Mouse (Mus musculus) hematopoietic stem cell, adult 5-6 weeks (primary cell): ENCODE data around the gene Lekr1. TPM values are rescaled to one million over a fixed set of nuclear protein-coding genes. Genes with fewer than 3 reads are reported as not detected.

Experiments
- ATAC-seq, 2 experiments: fragments of 125-278 bp in 1 of 2; replicated peaks in 1 of 2; 2 replicates each; pipeline ENCODE4 v1.8.0; 2016 to 2017; ENCODE audit warnings: inconsistent platforms in 2 of 2, mild to moderate bottlenecking in 2 of 2, moderate number of reproducible peaks in 2 of 2, low read depth in 1 of 2, moderate TSS enrichment in 1 of 2; ENCODE audit not compliant: low FRiP score in 2 of 2, poor library complexity in 2 of 2, severe bottlenecking in 2 of 2, insufficient read depth in 1 of 2, low TSS enrichment in 1 of 2
- total RNA-seq: library from RNA; stranded (forward); fragments of 172-1452, 232-1000 nt; gene quantifications from 2 replicates; pipeline ENCODE4 v1.2.3, GENCODE M21; 2017

Gene Lekr1
- total RNA-seq, 1 experiment from 2014 or later: 6.1 TPM

DNA sequence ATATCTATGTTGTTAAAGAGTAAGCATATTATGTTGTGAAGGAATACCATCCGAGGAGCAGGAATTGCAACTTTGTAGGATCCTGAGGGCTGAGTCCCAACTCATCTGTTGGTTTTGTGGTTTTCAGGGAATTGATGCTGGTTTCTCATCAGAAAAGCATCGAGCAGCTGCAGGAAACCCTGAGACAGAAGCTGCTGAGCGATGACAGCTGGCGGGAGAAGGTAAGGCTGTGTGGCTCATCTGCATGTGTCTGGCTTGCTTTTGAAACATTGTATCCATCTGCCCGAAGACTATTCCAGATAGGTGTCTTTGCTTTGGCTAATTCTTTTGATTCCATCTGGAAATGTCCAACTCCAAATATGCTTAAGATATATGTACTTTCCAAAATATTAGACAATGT, 136.2 kb downstream of the Lekr1 start:
- ATAC-seq: no peak

DNA sequence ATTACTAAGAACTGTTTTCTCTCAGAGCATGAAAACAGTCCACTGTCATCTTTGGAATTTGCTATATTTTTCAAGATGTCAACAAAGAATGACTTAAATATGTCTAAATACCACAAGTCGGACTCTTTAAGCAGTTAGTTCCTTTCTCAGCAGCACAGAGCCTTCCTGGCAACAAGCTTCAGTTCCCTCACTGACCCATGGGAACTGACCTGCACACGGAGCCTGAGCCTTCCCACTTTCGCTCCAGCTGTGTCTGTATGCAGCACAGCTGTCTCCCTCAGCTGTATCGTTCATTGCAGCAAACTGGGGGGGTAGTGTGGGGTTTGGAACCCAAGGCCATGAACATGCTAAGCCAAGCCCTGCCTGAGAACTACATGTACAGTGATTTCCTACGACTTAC, 136.8 kb downstream of the Lekr1 start:
- ATAC-seq: no peak

DNA sequence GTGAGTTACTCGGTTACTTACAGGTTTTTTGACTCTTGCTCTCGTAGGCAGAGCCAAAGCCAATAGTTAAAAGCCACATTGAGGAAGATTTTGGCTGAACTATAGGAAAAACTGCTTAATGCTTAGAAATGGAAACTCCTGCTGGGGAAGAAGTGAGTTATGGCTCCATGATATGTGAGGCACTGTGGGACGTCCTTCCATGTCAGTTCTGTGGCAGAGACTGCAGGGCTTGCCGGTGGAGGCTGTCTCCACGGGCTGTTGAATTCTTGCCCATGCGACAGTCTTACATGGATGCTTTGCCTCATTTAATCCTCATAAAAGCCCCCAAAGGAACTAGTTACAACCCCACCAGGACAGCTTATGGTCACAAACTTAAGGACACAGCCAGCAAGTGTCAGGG, 148.9 kb downstream of the Lekr1 start:
- ATAC-seq: no peak

DNA sequence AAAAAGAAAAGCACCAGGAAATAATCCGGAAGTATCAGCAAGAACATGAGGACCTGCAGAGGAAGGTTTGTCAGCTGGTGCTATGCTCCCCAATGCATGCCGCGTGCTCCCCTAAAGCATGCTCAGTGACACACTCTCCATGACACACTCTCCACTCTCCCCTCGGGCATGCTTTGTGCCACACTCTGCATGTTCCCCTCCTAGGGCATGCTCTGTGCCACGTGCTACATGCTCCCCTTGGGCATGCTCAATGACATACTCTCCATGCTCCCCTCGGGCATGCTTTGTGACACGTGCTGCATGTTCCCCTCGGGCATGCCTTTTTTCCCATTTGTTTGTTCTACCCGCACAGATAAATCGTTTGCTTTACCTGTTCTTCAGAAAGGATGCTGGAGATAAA, 150.0 kb downstream of the Lekr1 start:
- no peak for ATAC-seq

DNA sequence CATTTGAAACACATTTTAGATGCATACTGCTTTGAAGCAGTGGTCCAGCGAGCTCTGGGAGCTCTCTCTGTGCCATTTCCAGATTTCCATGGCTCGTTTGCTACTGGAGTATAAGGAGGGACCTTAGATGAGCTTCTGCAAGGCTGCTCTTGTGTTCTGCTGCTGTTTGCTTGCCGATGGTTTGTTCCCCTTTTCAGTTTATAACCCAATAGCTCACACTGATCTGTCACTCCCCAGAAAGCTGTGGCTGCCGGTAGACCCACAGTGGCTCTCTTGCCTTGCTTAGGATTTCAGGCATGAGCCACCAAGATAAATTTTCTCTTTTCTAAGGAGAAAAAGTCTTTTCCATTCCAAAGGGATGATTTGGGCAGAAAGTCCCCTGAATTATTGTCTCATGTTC, 152.6 kb downstream of the Lekr1 start:
- peak; percentile 52 to 53; a peak in 2 of 4 replicates for ATAC-seq

DNA sequence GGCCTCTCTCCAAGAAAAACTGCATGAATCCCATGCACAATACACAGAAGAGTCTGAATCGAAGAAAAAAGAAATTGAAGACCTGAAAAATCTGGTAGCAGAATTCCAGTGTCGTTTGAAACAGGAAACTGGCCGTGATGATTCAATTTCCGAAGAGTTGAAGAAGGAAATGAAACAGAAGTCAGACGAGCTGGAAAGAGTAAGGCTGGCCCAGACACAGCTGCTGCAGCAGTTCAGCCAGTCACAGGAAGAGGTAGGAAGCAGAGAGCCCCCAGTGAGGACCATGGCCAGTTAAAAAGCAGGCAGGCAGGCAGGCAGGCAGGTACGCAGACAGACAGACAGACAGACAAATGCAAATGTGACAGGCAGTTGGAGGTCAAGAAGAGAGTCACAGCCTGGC, 153.8 kb downstream of the Lekr1 start:
- ATAC-seq: 0 out of 4 replicates have a peak, but pooled peaks of 1 of the 2 experiments have one; percentile 29

DNA sequence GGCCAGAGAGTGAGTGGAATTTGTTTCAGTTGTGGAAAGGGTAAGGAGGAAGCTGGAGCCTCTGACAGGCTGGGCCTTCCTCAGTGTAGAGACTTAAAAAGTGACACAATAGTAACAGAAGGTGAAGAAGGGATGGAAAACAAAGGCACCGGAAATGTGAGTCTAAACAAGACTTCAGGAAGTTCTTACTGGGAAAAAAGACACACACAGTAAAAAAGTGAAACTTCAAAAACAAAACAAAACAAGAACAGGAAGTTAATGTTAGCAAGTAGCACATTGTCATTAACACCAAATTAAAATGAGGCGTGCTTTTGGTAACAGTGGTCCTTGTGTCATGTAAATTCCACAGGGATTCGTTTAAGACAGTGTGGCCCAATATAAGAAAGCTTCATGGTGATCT, 158.9 kb downstream of the Lekr1 start:
- ATAC-seq: no peak

DNA sequence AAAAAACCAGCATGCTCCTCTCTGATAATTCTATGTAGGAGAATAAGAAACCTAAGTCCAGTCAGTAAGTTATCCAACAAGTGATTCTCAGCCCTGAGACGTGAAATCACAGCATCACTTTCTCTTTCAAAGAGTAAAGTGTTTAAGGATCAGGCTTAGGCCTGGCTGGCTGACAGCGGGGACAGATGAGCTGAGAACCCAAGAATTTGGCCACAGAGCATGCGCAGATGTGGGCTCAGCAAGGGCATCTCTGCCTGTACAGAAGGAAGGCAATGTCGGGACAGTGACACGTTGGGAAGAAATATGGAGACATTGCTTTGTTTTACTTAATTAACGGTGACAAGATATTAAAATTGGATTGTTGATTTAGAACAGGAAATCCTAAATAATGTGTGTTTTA, 160.7 kb downstream of the Lekr1 start:
- no peak for ATAC-seq

DNA sequence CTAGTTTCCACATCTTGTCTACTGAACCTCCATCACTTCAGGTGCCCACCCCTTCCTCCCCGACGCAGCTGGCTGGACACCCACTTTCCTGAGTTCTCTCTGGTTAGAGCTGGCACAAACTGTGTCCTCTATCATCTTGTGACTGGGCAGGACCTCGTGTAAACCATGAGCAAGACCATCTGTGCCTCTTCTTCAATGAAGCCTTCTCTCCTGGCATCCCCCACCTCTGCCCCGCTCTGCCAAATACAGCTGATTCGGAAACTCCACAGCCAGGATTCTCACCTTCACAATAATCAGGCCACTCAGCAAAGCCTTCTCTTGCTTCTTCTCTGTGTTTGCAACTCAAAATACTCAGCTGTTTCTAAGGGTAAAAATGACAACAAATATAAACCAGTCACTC, 161.4 kb downstream of the Lekr1 start:
- no peak for ATAC-seq

DNA sequence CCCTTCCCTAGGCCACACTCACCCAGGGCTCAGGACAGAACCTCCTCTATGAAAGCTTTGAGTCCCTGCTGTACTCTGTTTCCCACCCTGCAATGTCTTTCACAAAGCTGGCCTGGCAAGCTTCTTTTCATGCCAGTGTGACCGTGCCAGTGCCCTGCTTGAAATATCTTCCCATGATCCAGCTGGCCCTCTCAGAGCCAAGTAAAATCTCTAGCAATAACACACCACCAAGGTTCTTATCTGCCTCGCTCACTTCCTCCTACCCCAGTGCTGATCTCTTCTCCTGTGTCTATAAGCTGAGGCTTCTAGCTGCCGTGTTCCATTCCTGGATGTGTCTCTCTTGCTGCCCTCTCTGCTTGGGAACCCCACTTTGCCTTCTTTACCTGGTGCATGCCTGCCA, 162.0 kb downstream of the Lekr1 start:
- no peak for ATAC-seq

DNA sequence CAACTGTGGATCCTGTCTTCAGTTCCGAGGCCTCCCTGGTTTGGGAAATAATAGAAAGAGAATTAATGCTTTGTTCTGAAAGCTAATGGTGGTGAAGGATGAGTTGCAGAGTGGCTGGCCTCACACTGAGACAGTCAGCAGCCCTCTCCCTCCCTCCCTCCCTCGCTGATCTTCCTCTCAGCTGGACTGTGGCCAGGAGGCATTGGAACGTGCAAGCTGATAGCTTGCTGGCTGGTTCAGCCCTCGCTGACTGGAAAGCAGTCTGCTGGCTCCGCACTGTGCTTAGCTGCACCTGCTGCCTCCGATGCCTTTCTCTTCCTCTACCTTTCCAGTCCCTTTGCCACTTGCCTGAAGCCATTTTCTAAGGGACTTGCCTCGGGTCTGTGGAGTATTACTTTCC, 163.2 kb downstream of the Lekr1 start:
- peak in 1 of 2 experiments; percentile 32; a peak in 1 of 4 replicates for ATAC-seq

DNA sequence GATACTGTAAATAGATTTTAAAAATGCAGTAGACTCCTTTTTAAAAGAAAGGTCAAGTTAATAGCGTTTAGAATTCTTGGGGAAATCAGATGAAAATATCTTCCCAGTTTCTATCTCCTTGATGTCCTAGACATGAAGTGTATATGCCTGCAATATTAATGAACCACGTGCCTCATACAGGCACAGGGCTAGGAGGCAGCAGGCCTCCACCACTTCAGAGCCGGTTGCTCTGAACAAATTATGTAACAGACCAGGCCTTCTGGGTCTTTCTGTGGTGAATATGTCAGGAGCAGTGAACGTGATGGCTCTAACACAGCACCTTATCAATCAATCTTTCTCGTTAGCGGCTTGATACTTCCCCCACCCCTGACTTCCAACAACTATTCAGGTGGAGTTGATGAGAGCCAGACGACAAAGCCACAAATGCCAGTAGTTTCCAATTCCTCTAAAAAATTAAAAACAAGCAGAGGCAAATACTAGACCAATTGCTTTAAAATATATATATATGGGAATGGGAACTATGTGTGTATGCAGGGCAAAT, 164.0 kb downstream of the Lekr1 start:
- no peak for ATAC-seq

DNA sequence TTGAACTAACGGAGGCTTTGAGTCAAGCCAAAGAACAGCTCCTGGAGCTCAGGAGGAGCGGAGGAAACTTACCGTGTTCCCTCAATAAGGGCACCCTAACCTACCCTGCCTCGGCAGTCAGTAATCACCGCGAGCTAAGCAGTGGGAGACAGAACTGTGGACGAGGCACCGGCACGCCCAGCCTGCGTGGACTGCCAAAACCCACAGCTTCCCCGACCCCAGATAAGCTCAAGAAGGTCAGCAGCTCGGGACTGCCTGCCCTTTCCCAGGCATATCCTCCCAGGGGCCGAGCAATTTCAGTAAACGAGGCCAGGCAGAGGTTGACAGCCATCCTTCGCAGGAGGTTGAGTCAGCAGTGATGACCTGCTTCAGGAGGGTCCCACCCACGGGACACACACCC, 164.8 kb downstream of the Lekr1 start:
- ATAC-seq: 0 out of 4 replicates have a peak, but pooled peaks have one; percentile 7 to 27

DNA sequence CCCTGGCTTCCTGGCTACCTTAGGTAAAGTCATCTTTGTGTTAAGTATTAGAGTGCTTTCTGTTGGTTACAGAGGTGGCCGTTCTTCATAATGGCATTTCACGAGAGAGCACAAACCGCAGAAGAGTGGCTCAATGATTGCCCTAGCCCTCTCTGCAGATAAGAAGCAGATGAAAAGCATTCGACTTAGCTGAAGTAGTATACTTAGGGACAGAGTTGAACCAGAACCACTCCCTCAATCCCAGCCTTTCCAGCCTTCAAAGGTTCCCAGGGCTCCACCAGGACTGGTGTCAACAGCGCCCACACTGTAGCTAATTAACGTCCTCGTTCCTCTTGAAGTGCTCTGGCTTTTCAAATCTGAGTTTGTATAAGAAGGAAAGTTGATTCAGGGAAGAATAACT, 166.4 kb downstream of the Lekr1 start:
- no peak for ATAC-seq

DNA sequence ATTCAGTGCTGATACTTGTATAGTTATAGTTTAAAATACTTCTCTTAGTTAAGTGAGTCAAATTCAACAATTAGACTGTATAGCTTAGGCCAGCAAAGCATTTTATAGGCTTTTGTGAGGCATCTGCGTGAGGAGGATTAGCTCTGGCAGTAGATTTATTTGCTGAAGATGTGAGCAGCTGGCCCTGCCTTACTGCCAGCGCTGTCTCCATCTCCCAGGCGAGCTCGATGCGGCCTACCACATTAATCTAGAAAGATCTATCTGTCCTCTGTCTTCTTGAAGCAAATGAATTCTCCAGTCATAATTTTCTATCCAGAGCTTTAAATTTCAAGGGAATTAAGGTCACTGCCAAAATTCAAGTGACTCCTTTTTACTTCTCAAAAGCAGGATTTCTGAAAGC, 170.4 kb downstream of the Lekr1 start:
- no peak for ATAC-seq

DNA sequence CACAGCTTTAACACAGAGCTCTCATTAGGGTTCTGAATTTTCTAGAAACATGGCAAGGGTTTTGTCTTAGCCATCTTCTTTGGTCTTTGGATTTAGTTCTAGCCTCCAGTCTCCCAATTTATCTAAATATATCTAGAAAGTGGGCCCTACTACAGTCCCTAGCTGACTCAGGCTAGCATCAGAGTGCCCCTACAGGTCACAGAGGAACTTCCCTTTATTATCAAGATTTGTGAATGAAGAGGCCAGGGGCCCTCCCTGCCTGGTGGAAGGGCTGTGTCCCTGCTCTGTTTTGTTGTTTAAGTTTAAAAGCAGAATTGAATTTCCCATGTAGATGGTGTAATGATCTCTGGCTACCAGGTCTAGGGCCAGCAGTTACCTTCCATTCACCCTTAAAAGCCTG, 173.6 kb downstream of the Lekr1 start:
- peak; percentile 51 to 78; a peak in 2 of 4 replicates for ATAC-seq

DNA sequence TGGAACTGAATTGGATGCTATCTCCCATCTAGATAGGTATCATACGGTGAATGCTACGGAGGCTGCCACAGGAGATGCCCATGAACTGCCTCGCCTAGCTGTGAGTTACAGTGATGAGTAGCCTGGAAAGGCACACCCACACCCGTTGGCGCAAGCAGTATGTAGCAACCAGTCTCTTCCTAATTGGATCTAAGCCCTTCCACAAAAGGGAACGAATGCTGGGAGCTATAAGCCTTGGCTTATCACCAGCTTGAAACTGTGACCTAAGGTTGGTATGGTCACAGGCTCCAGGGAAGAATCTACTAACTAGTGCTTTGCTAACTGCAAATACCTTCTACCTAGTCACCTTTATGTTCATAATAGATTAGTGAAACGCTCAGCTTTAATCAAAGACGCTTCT, 175.1 kb downstream of the Lekr1 start:
- ATAC-seq: no peak

DNA sequence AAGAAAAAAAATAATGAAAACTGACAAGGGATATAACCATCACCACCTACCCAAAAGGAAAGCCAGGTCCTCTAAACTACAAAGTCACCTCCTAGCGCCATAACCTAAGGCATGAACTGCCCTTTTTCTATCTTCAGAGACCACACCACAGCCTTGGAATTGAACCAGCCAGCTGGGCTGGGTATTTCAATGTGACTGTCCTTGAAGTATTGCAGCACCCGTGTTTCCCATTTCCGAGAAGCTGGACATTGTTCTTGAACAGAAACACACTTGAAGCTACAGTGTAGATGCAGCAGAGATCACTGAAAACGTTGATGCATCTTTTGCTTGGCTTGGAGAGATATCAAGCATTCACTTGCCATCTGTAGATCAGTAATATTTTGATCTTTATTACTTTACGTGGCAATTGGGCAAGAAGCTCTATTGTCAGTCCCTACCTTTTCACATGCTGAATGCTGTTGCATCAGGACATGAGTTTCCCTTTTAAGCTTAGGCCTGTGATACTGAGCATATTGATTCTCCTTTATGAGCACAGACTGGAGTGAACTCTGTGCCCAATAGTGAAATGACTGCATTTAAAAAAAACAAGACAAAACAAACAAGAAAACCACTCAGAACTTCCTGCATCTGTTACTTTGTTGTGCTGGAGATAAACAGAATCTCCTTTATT, 176.6 kb downstream of the Lekr1 start:
- no peak for ATAC-seq

DNA sequence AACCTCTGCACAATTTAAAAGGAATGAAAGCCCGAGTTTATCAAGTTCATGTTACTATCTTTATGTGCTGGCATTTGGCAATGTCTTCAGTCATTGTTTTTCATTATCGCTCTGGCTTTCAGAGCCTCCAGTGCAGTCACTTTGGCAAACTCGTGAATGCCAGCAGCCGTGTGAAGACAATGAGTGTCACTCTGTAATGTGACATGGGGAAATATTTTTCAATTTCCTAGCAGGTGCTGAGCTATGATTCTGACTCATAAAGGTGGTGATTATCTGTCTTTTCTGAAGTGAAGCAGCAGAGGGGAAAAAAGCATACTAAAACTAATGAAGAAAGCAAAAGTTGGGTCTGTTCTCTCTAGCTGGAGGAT, 177.1 kb downstream of the Lekr1 start:
- no peak for ATAC-seq
